Mouse (Mus musculus) adrenal gland (tissue): ENCODE measurements around the gene Map3k3.
"Not testable (repeated sequence)": the region's sequence is repeated elsewhere in the genome, so short reads cannot be mapped to it uniquely, and the experiment has no call there.

Experiments used
- intact Hi-C: fragments of 180-260 bp; cut with DNase I; formaldehyde crosslinking; loops from one replicate; pipeline ENCODE4 v1.15.1; 2025
- long read RNA-seq, 2 experiments: library from polyadenylated mRNA; unstranded; transcript quantifications; one replicate each; pipeline ENCODE4 v2.0.0; 2020; ENCODE audit warnings: borderline replicate concordance in 1 of 2; ENCODE audit not compliant: insufficient replicate concordance in 1 of 2

Gene Map3k3
- long read RNA-seq, experiment 1, partial matches to known transcripts, result 4 of 6 reads
- long read RNA-seq, experiment 1, other reads (novel, unspliced or antisense), result 2 of 6 reads
- long read RNA-seq, experiment 2, partial matches to known transcripts, result 2 of 3 reads
- long read RNA-seq, experiment 2, other reads (novel, unspliced or antisense), result 1 of 3 reads

- intact Hi-C loops, result loop anchor here (5.0 kb wide), 1 partner anchor 47 kb away; the partner anchor contains the start of gene Dcaf7
Observed at GRCm38 (mm10) chr11:106083708-106084701, at the start of gene Map3k3. Map3k3 (plus strand) TSS chr11:106084613.

GRCm38 (mm10) chr11:106034986-106035385, 49.4 kb upstream of the Map3k3 start:
- intact Hi-C loops, result loop anchor here (5.0 kb wide), 1 partner anchor 47 kb away; the partner anchor contains the start of gene Map3k3

GRCm38 (mm10) chr11:106036548-106037417, 47.6 kb upstream of the Map3k3 start, which contains the start of gene Dcaf7:
Dcaf7 (plus strand) TSS chr11:106036872.
- intact Hi-C loops, result loop anchor here (5.0 kb wide), 1 partner anchor 46 kb away; the partner anchor contains the start of gene Map3k3

- intact Hi-C loops, result loop anchor here (5.0 kb wide), 1 partner anchor 45 kb away; the partner anchor contains the start of gene Map3k3
Observed at GRCm38 (mm10) chr11:106037418-106037751, 47.0 kb upstream of the Map3k3 start.

- intact Hi-C loops, result no loop called here
Observed at GRCm38 (mm10) chr11:106044349-106044748, 40.1 kb upstream of the Map3k3 start.

GRCm38 (mm10) chr11:106045256-106045655, 39.2 kb upstream of the Map3k3 start:
- intact Hi-C loops, result no loop called here

- intact Hi-C loops, result no loop called here
Observed at GRCm38 (mm10) chr11:106045780-106046179, 38.6 kb upstream of the Map3k3 start.

- intact Hi-C loops, result no loop called here
Observed at GRCm38 (mm10) chr11:106046584-106046983, 37.8 kb upstream of the Map3k3 start.

GRCm38 (mm10) chr11:106053921-106054320, 30.5 kb upstream of the Map3k3 start:
- intact Hi-C loops, result no loop called here

- intact Hi-C loops, result no loop called here
Observed at GRCm38 (mm10) chr11:106054600-106054999, 29.8 kb upstream of the Map3k3 start.

GRCm38 (mm10) chr11:106055341-106055740, 29.1 kb upstream of the Map3k3 start:
- intact Hi-C loops, result no loop called here

- intact Hi-C loops, result no loop called here
Observed at GRCm38 (mm10) chr11:106056819-106057491, 27.5 kb upstream of the Map3k3 start.

GRCm38 (mm10) chr11:106058020-106058419, 26.4 kb upstream of the Map3k3 start:
- intact Hi-C loops, result no loop called here

GRCm38 (mm10) chr11:106060549-106060948, 23.9 kb upstream of the Map3k3 start:
- intact Hi-C loops, result no loop called here

- intact Hi-C loops, result no loop called here
Observed at GRCm38 (mm10) chr11:106061311-106061710, 23.1 kb upstream of the Map3k3 start.

- intact Hi-C loops, result no loop called here
Observed at GRCm38 (mm10) chr11:106063756-106064155, 20.7 kb upstream of the Map3k3 start.

- intact Hi-C loops, result no loop called here
Observed at GRCm38 (mm10) chr11:106065073-106065922, 19.1 kb upstream of the Map3k3 start.

- intact Hi-C loops, result no loop called here
Observed at GRCm38 (mm10) chr11:106065923-106066571, 18.4 kb upstream of the Map3k3 start, which contains the start of gene Taco1. Taco1 (plus strand) TSS chr11:106066061.

- intact Hi-C loops, result not testable (repeated sequence)
Observed at GRCm38 (mm10) chr11:106066616-106067015, 17.8 kb upstream of the Map3k3 start.
